Mouse (Mus musculus): ENCODE data around the gene Asap3. TPM values are rescaled to one million over a fixed set of nuclear protein-coding genes. Genes with fewer than 3 reads are reported as not detected.

Asap3 gene
- total and polyA plus RNA-seq, 3 experiments: 0.05 to 0.30 (median 0.05) TPM

DNA sequence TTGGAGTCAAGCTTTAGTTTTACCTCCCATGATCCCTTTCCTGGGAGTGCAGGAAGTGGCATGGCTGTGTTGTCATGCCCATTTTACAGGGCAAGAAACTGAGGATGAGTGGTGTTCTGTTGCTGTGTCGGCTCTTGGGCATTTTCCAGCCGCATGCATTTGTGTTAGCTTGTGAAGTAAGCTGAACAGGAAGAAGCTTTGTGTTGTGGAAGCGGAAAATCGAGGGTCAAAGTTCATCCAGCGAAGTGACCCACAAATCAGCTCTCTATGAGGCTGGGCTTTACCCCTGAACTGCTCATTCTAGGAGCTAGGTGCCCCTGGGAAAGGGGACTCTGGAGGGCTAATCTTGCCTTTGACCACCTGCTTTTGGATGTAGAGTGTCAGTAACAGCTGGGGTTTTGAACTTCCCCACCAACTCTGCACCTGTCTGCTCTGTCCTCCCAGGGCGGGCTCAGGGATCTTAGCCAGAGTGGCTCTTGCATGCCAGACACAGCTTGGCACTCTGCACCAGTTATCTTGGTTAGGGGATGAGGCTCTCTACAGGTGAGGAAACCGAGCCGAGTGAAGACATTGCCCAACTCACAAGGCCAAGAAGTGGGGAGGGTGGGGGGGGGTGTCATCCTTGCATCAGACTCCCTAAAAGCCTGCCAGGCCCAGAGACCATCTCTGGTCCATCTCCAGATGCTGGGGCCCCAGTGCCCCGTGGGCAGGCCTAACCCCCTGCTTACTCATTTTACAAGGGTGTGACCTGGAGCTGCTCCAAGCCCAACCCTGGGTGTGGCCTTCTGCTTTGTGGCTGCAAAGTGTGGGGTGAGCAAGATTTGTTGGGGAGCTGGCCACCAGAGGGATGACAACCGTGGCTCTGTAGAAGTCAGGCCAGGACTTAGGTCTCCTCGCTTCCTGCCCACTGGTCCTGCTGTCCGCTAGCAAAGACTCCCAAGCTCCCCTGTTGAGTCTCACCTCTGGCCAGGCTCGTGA, 31.7 kb upstream of the Asap3 start:
- Histone ChIP-seq H3K36me3 (replicated peaks) (peaks cover 55% of the 10 kb centered on the region), H3K4me3 (ENCODE audit: low read depth, low read length) (peak overlapping the region; percentile 96), H3K9me3 (replicated peaks) (no peaks in the 10 kb centered on the region), H3K27me3 (ENCODE audit: insufficient read depth, low read length) (no peaks in the 10 kb centered on the region), H3K4me1 (ENCODE audit: insufficient read depth, low read depth, low read length) (peaks cover 82% of the 10 kb centered on the region)
- no peak for TF ChIP-seq TAL1 (conservative IDR thresholded peaks at IDR 0.05; ENCODE audit: low read depth, low read length)
- TF ChIP-seq GATA2 (IDR thresholded peaks at IDR 0.05; ENCODE audit: borderline replicate concordance, low read depth, low read length): no peak
- no peak for TF ChIP-seq CTCF (IDR thresholded peaks at IDR 0.05; ENCODE audit: low read depth, low read length)
- peak; percentile 80 for DNase-seq (ENCODE audit: low spot score)
- peak; percentile 50 for ATAC-seq (ENCODE audit: extremely low read depth, insufficient number of reproducible peaks, low FRiP score, poor library complexity, severe bottlenecking)

DNA sequence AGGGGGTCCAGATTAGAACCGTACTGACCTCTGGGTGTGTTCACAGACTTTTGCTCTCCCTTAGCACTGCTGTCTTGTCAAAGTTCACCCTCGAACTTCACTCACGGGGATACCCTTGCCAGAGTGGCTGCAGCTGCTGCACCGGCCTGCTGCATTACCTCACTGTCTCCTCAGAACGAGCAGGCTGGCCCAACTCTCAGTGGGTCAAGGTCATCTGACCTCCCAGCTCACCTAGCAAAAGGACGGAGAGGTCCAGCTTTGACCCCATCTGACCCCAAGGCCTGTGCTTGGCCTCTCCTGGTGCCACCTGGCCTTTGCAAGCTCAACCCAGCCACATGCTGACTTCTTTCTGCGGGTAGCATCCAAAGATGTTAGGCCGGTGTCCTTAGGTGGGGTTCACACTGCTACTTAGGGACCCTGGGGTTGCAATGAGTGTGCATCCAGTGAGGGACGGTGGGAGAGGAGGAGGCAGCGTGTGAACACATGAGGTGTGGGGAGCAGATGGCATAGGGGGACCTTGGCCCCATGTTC, 30.1 kb upstream of the Asap3 start:
- Histone ChIP-seq H3K4me1 (ENCODE audit: insufficient read depth, low read depth, low read length) (peaks cover 89% of the 10 kb centered on the region), H3K9me3 (replicated peaks) (no peaks in the 10 kb centered on the region), H3K4me3 (ENCODE audit: low read depth, low read length) (peak overlapping the region; percentile 56; the same call in 1 of the 2 replicates), H3K27me3 (ENCODE audit: insufficient read depth, low read length) (no peaks in the 10 kb centered on the region), H3K36me3 (replicated peaks) (peaks cover 66% of the 10 kb centered on the region)
- no peak for TF ChIP-seq TAL1 (conservative IDR thresholded peaks at IDR 0.05; ENCODE audit: low read depth, low read length)
- DNase-seq (ENCODE audit: low spot score): no peak
- no peak for ATAC-seq (ENCODE audit: extremely low read depth, insufficient number of reproducible peaks, low FRiP score, poor library complexity, severe bottlenecking)

DNA sequence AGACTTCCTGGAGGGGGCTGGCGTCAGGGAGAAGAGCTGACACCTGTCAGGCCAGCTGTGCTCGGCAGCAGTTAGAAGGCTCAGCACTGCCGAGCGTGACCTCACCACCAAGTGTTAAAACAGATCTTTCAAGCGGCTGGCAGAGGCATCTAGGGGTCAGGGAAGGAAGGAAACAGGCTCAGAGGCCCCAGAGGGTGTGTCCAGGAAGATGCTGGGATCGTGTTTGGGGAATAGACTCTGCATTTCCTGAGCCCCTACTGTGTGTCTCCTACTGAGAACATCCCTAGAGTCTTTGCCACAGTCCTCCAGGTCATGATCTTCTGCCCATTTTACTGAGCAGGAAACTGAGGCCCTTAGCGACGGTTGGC, 28.9 kb upstream of the Asap3 start:
- no peak for DNase-seq (ENCODE audit: low spot score)

DNA sequence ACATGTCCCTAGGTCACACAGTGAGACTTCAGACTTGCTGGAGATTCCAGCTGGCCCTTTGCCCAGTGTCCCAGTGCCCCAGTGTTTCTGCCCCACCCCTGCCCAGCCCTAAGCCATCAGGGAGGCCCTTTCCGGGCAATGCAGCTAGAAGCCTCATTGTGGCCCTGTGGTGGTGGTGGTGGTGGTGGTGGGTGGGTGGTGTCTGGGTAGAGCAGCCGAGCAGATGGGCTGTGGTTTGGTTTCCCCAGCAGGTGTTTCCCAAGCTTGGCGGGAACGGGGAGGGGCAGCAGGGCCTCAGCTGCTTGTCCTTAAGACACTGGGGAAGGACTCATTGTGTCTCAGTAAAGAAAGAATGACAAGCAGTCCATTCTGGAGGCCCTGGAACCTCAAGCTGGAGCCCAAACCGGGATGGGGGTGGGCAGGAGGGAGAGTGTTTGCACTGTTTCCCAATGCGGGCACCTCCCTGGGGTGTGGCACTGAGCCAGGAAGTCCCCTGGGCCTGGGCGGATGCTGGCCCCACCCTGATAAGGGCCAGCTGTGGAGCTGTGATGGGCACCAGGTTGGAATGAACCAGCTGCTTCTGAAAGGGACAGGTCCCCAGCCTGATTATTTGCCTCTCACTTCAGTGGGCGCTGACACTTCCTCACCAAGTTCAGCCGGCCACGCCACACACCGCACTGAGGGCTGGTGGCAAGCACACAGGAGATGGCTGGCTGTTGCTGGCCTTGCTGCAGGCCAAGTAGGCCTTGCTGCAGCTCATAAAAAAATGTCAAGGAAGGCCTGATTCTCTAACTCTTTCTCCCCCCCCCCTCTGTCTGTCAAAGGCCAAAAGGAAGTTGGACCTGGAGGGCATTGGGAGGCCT, 28.3 kb upstream of the Asap3 start:
- peaks cover 82% of the 10 kb centered on the region for H3K36me3 ChIP-seq (replicated peaks)
- peak overlapping the region; percentile 68; the same call in 1 of the 2 replicates for H3K4me3 ChIP-seq (ENCODE audit: low read depth, low read length)
- no peaks in the 10 kb centered on the region for H3K27me3 ChIP-seq (ENCODE audit: insufficient read depth, low read length)
- TF ChIP-seq POLR2AphosphoS5 (IDR thresholded peaks at IDR 0.05; ENCODE audit: insufficient replicate concordance, low read depth, low read length): no peak
- no peak for TF ChIP-seq GATA2 (IDR thresholded peaks at IDR 0.05; ENCODE audit: borderline replicate concordance, low read depth, low read length)
- no peak for TF ChIP-seq GATA1 (IDR thresholded peaks at IDR 0.05; ENCODE audit: borderline replicate concordance, low read length)
- TF ChIP-seq TAL1 (conservative IDR thresholded peaks at IDR 0.05; ENCODE audit: low read depth, low read length): peak; percentile 81
- no peak for TF ChIP-seq CTCF (IDR thresholded peaks at IDR 0.05; ENCODE audit: low read depth, low read length)
- ATAC-seq (ENCODE audit: extremely low read depth, insufficient number of reproducible peaks, low FRiP score, poor library complexity, severe bottlenecking): peak; percentile 60
- peak; percentile 80 for DNase-seq (ENCODE audit: low spot score)
- H3K9me3 ChIP-seq (replicated peaks): no peaks in the 10 kb centered on the region
- H3K4me1 ChIP-seq (ENCODE audit: insufficient read depth, low read depth, low read length): peaks cover 84% of the 10 kb centered on the region

More for the DNA sequence above, 28.9 kb upstream of the Asap3 start:
- Histone ChIP-seq H3K4me3 (ENCODE audit: low read depth, low read length) (peak overlapping the region; percentile 68; the same call in 1 of the 2 replicates), H3K9me3 (replicated peaks) (no peaks in the 10 kb centered on the region), H3K4me1 (ENCODE audit: insufficient read depth, low read depth, low read length) (peaks cover 86% of the 10 kb centered on the region), H3K36me3 (replicated peaks) (peaks cover 76% of the 10 kb centered on the region), H3K27me3 (ENCODE audit: insufficient read depth, low read length) (no peaks in the 10 kb centered on the region)
- no peak for TF ChIP-seq POLR2AphosphoS5 (IDR thresholded peaks at IDR 0.05; ENCODE audit: insufficient replicate concordance, low read depth, low read length)
- TF ChIP-seq TAL1 (conservative IDR thresholded peaks at IDR 0.05; ENCODE audit: low read depth, low read length): no peak
- TF ChIP-seq GATA2 (IDR thresholded peaks at IDR 0.05; ENCODE audit: borderline replicate concordance, low read depth, low read length): no peak
- TF ChIP-seq GATA1 (IDR thresholded peaks at IDR 0.05; ENCODE audit: borderline replicate concordance, low read length): no peak
- TF ChIP-seq CTCF (IDR thresholded peaks at IDR 0.05; ENCODE audit: low read depth, low read length): no peak
- ATAC-seq (ENCODE audit: extremely low read depth, insufficient number of reproducible peaks, low FRiP score, poor library complexity, severe bottlenecking): no peak

DNA sequence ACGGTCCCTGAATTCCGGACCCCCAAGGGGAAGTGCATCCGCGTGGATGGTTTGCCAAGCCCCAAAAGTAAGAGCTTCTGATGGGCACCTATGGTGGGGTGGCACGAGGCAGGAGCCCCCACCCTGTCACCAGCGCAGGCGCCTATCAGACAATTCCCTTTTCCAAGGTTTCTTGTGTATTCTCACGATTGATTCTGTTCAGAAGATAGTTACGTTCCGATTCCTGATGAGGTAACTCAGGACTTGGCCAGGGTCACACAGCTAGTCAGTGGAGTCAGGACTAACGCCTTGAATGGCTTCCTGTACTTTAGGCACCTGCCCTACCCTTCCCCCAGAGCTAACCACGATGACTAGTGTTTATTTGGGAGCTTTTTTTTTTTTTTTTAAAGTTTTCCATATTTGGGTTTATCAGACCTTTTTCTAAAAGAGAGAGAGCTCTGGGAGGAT, 27.7 kb upstream of the Asap3 start:
- no peak for ATAC-seq (ENCODE audit: extremely low read depth, insufficient number of reproducible peaks, low FRiP score, poor library complexity, severe bottlenecking)
- Histone ChIP-seq H3K4me3 (ENCODE audit: low read depth, low read length) (peak overlapping the region; percentile 68; the same call in 1 of the 2 replicates), H3K27me3 (ENCODE audit: insufficient read depth, low read length) (no peaks in the 10 kb centered on the region), H3K4me1 (ENCODE audit: insufficient read depth, low read depth, low read length) (peaks cover 78% of the 10 kb centered on the region), H3K9me3 (replicated peaks) (no peaks in the 10 kb centered on the region), H3K36me3 (replicated peaks) (peaks cover 89% of the 10 kb centered on the region)
- TF ChIP-seq CTCF (IDR thresholded peaks at IDR 0.05; ENCODE audit: low read depth, low read length) (no peak), TAL1 (conservative IDR thresholded peaks at IDR 0.05; ENCODE audit: low read depth, low read length) (no peak), POLR2AphosphoS5 (IDR thresholded peaks at IDR 0.05; ENCODE audit: insufficient replicate concordance, low read depth, low read length) (no peak), GATA1 (IDR thresholded peaks at IDR 0.05; ENCODE audit: borderline replicate concordance, low read length) (no peak), GATA2 (IDR thresholded peaks at IDR 0.05; ENCODE audit: borderline replicate concordance, low read depth, low read length) (no peak)
- no peak for DNase-seq (ENCODE audit: low spot score)

DNA sequence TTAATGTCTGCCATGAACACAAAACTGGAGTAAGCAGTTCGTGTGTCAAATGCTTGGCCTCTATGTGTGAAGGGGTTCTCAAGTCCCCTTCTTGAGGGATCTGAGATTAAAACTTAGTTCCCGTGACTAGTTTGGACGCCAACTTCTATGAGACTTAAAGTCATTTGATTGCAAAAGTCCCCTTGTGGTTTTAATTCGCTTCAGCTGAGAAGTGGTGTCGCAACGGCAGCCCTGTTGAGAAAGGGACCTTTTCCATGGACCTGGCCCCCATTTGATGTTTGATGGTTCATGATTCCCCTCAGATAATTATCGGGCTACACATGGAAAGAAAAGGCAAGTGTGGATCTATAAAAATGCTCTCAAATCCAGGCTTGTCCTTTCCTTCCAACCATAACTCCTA, 26.7 kb upstream of the Asap3 start:
- DNase-seq (ENCODE audit: low spot score): no peak
- H3K36me3 ChIP-seq (replicated peaks): peaks cover 92% of the 10 kb centered on the region

More for the DNA sequence above, 26.7 kb upstream of the Asap3 start:
- TF ChIP-seq CTCF (IDR thresholded peaks at IDR 0.05; ENCODE audit: low read depth, low read length) (no peak), POLR2AphosphoS5 (IDR thresholded peaks at IDR 0.05; ENCODE audit: insufficient replicate concordance, low read depth, low read length) (no peak), TAL1 (conservative IDR thresholded peaks at IDR 0.05; ENCODE audit: low read depth, low read length) (no peak), GATA2 (IDR thresholded peaks at IDR 0.05; ENCODE audit: borderline replicate concordance, low read depth, low read length) (no peak), GATA1 (IDR thresholded peaks at IDR 0.05; ENCODE audit: borderline replicate concordance, low read length) (no peak)
- no peak for ATAC-seq (ENCODE audit: extremely low read depth, insufficient number of reproducible peaks, low FRiP score, poor library complexity, severe bottlenecking)
- Histone ChIP-seq H3K4me3 (ENCODE audit: low read depth, low read length) (no peak overlapping the region; the same call in 1 of the 2 replicates), H3K9me3 (replicated peaks) (no peaks in the 10 kb centered on the region), H3K4me1 (ENCODE audit: insufficient read depth, low read depth, low read length) (peaks cover 71% of the 10 kb centered on the region), H3K27me3 (ENCODE audit: insufficient read depth, low read length) (no peaks in the 10 kb centered on the region)
